Comparison of ENCODE assay signal across 18 mouse cellular contexts in the genomic region with DNA sequence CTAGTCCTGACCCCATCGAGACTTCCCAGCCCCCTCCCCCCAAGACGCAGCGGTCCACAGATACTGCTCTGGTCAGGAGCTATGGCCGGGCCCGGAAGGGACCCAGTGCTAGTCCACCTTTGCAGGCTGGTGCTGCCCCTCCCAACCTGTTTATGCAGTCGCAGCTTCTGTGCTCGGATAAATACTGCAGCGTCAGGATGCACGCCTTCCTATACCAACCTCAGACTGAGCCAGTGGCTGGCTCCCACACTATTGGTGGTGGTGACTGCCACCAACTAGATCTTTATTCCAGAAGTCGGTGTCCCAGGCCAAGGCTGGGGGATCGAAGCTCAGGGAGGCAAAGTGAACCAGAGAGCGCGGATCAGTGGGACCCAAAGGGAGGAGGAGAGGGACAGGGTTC. TPM values are rescaled to one million over a fixed set of nuclear protein-coding genes. Genes with fewer than 3 reads are reported as not detected.
"Had no signal": no experiment of that assay in that cellular context is flagged by ENCODE, and none has a peak within 500 bp of the region (broad histone marks: within the 10 kb centered on the region; RNA-seq: fewer than 3 reads in every experiment).

No protein-coding gene starts in this region.

- H3K27ac ChIP-seq: lung, embryonic 15.5 days; macrophage; midbrain, embryonic 13.5 days; midbrain, embryonic 15.5 days; neural tube, embryonic 12.5 days; stomach, embryonic 15.5 days; stomach, postnatal 0 days had no signal

- H3K4me3 ChIP-seq: lung, embryonic 15.5 days; megakaryocyte, embryonic 14.5 days; midbrain, embryonic 13.5 days; midbrain, embryonic 15.5 days; neural tube, embryonic 12.5 days; stomach, embryonic 15.5 days had no signal

- ATAC-seq: liver, postnatal 0 days; lung, postnatal 0 days; midbrain, embryonic 13.5 days; midbrain, embryonic 15.5 days had no signal

- DNase-seq: liver, postnatal 0 days; lung, adult 2 months; lung, postnatal 14 days; lung, postnatal 36 days; right cerebral cortex, postnatal 14 days; thymus, adult 18-20 months; thymus, postnatal 25 days; thymus, postnatal 4 days had no signal

- H3K36me3 ChIP-seq: lung, embryonic 15.5 days; midbrain, embryonic 13.5 days; midbrain, embryonic 15.5 days; neural tube, embryonic 12.5 days; stomach, embryonic 15.5 days had no signal

- H3K4me1 ChIP-seq: lung, embryonic 15.5 days; midbrain, embryonic 15.5 days; neural tube, embryonic 12.5 days had no signal

- H3K9me3 ChIP-seq: lung, embryonic 15.5 days; midbrain, embryonic 15.5 days; neural tube, embryonic 12.5 days; stomach, embryonic 15.5 days had no signal

- H3K4me2 ChIP-seq: lung, embryonic 15.5 days; midbrain, embryonic 11.5 days; midbrain, embryonic 13.5 days; midbrain, embryonic 15.5 days; neural tube, embryonic 12.5 days; stomach, embryonic 15.5 days had no signal

- H3K9ac ChIP-seq: liver, postnatal 0 days; lung, embryonic 15.5 days; midbrain, embryonic 13.5 days; midbrain, embryonic 15.5 days; neural tube, embryonic 12.5 days; stomach, embryonic 15.5 days had no signal

- H3K27me3 ChIP-seq: lung, embryonic 15.5 days; midbrain, embryonic 13.5 days; midbrain, embryonic 15.5 days; neural tube, embryonic 12.5 days; stomach, embryonic 15.5 days had no signal

RNA-seq across cellular contexts. Expression of gene Rnf223, which starts 4.8 kb away (rescaled TPM):
- polyA plus RNA-seq: lung, postnatal 0 days; macrophage had no signal
